Mouse (Mus musculus) kidney, postnatal 36 days (tissue): ENCODE results near the gene Mettl9.
"Not testable (repeated sequence)": the region's sequence is repeated elsewhere in the genome, so short reads cannot be mapped to it uniquely, and the experiment has no call there.

Experiments
- DNase-seq, 2 experiments: peaks; one replicate each; pipeline ENCODE4 v3.0.0; 2021 to 2022; ENCODE audit warnings: mixed read lengths in 2 of 2

Gene Mettl9

GRCm38 (mm10) chr7:121033856-121034652 lies at the start of gene Mettl9:
TSS of gene Mettl9 (plus strand) at chr7:121034445.
- DNase-seq, result peak; percentile 94

GRCm38 (mm10) chr7:120991191-120991590 lies 43.1 kb upstream of the Mettl9 start:
- no peak for DNase-seq

GRCm38 (mm10) chr7:120999021-120999530 lies 35.2 kb upstream of the Mettl9 start:
- DNase-seq, result no peak

GRCm38 (mm10) chr7:121000065-121000822 lies 34.0 kb upstream of the Mettl9 start:
- DNase-seq, result no peak

- DNase-seq, result no peak
Observed at GRCm38 (mm10) chr7:121001879-121002278, 32.4 kb upstream of the Mettl9 start.

GRCm38 (mm10) chr7:121002407-121002928 lies 31.8 kb upstream of the Mettl9 start:
- no peak for DNase-seq

- DNase-seq, result peak; percentile 71 to 91
Observed at GRCm38 (mm10) chr7:121003793-121004418, 30.3 kb upstream of the Mettl9 start.

- DNase-seq, result no peak
Observed at GRCm38 (mm10) chr7:121011794-121012689, 22.2 kb upstream of the Mettl9 start.

- DNase-seq, result no peak
Observed at GRCm38 (mm10) chr7:121014486-121014885, 19.8 kb upstream of the Mettl9 start.

- no peak for DNase-seq
Observed at GRCm38 (mm10) chr7:121018778-121019177, 15.5 kb upstream of the Mettl9 start.

- DNase-seq, result peak in 1 of 2 experiments; percentile 76
Observed at GRCm38 (mm10) chr7:121020277-121020676, 14.0 kb upstream of the Mettl9 start.

- DNase-seq, result no peak
Observed at GRCm38 (mm10) chr7:121025221-121026008, 8.8 kb upstream of the Mettl9 start.

GRCm38 (mm10) chr7:121026300-121026699 lies 7.9 kb upstream of the Mettl9 start:
- DNase-seq, result no peak

- DNase-seq, result not testable (repeated sequence)
Observed at GRCm38 (mm10) chr7:121029947-121030346, 4.3 kb upstream of the Mettl9 start.

- DNase-seq, result peak; percentile 29 to 72
Observed at GRCm38 (mm10) chr7:121034701-121035141, 476 bp downstream of the Mettl9 start.

GRCm38 (mm10) chr7:121035161-121035721 lies 996 bp downstream of the Mettl9 start:
- peak in 1 of 2 experiments; percentile 54 for DNase-seq

- DNase-seq, result no peak
Observed at GRCm38 (mm10) chr7:121040595-121040994, 6.3 kb downstream of the Mettl9 start.

GRCm38 (mm10) chr7:121041989-121042388 lies 7.7 kb downstream of the Mettl9 start:
- DNase-seq, result no peak

- DNase-seq, result no peak
Observed at GRCm38 (mm10) chr7:121043004-121043403, 8.8 kb downstream of the Mettl9 start.

GRCm38 (mm10) chr7:121043510-121043909 lies 9.3 kb downstream of the Mettl9 start:
- DNase-seq, result no peak
